Mouse (Mus musculus) heart, embryonic 14.5 days (tissue): ENCODE measurements around the gene Klhl10. TPM values are rescaled to one million over a fixed set of nuclear protein-coding genes. Genes with fewer than 3 reads are reported as not detected.

Source experiments
- ATAC-seq: fragments of 200-750 bp; cut with Nextera tagmentation; 2 replicates; pipeline ENCODE4 v1.8.0; 2017; ENCODE audit warnings: low read depth, moderate TSS enrichment; ENCODE audit not compliant: insufficient number of reproducible peaks, insufficient read depth, low FRiP score
- H3K27ac ChIP-seq, 2 experiments: fragments of 200-500 bp in 1 of 2; fragments of 300-500 bp in 1 of 2; sonication (generic) in 1 of 2; replicated peaks in 1 of 2; 2 replicates each; pipeline ENCODE4 v1.5.1; 2012 to 2014; ENCODE audit warnings: low read depth in 2 of 2, low read length in 2 of 2, control low read depth in 1 of 2, mild to moderate bottlenecking in 1 of 2, mixed read lengths in 1 of 2; ENCODE audit not compliant: control insufficient read depth in 1 of 2, insufficient read depth in 1 of 2
- H3K27me3 ChIP-seq: fragments of 300-500 bp; sonication (generic); 2 replicates; pipeline ENCODE4 v1.6.1; 2014; ENCODE audit warnings: mild to moderate bottlenecking, low read length, control low read depth; ENCODE audit not compliant: control insufficient read depth, insufficient read depth
- H3K36me3 ChIP-seq: fragments of 300-500 bp; sonication (generic); 2 replicates; pipeline ENCODE4 v1.6.1; 2014; ENCODE audit warnings: mild to moderate bottlenecking, control low read depth, low read length, mixed read lengths; ENCODE audit not compliant: control insufficient read depth, insufficient read depth
- H3K4me1 ChIP-seq, 2 experiments: fragments of 200-500 bp in 1 of 2; fragments of 300-500 bp in 1 of 2; sonication (generic) in 1 of 2; 2 replicates each; pipeline ENCODE4 v1.6.1; 2012 to 2014; ENCODE audit warnings: low read length in 2 of 2, control low read depth in 1 of 2, mixed read lengths in 1 of 2; ENCODE audit not compliant: control insufficient read depth in 2 of 2, insufficient read depth in 2 of 2
- H3K4me2 ChIP-seq: fragments of 300-500 bp; sonication (generic); 2 replicates; pipeline ENCODE4 v1.6.1; 2014; ENCODE audit warnings: mild to moderate bottlenecking, low read length
- H3K4me3 ChIP-seq, 2 experiments: fragments of 200-500 bp in 1 of 2; fragments of 300-500 bp in 1 of 2; sonication (generic) in 1 of 2; 2 replicates each; pipeline ENCODE4 v1.5.1; 2012 to 2014; ENCODE audit warnings: low read length in 2 of 2, mild to moderate bottlenecking in 2 of 2, control low read depth in 1 of 2, low read depth in 1 of 2, moderate library complexity in 1 of 2; ENCODE audit not compliant: control insufficient read depth in 1 of 2, insufficient read depth in 1 of 2
- H3K9ac ChIP-seq: fragments of 300-500 bp; sonication (generic); 2 replicates; pipeline ENCODE4 v1.6.1; 2014; ENCODE audit warnings: mild to moderate bottlenecking, low read length
- H3K9me3 ChIP-seq: fragments of 300-500 bp; sonication (generic); 2 replicates; pipeline ENCODE4 v1.6.1; 2016; ENCODE audit warnings: low read length, control low read depth; ENCODE audit not compliant: control insufficient read depth
- WGBS: fragments of 180-500 bp; shearing (Covaris S2); extraction: QIAGEN DNeasy Blood & Tissue Kit; methylation state at CpG from one replicate; pipeline ENCODE4 v1.1.7; 2014; 5-methylcytosine and 5-hydroxymethylcytosine counted together
- polyA plus RNA-seq: library from polyadenylated mRNA; unstranded; fragments of >200 nt; fragmentation: Nextera tagmentation; extraction: Ambion mirVana; gene quantifications from 2 replicates; pipeline ENCODE4 v1.2.1, GENCODE M21; 2014

The Klhl10 gene
- polyA plus RNA-seq, 1 experiment from 2014 or later = 0.36 TPM

DNA sequence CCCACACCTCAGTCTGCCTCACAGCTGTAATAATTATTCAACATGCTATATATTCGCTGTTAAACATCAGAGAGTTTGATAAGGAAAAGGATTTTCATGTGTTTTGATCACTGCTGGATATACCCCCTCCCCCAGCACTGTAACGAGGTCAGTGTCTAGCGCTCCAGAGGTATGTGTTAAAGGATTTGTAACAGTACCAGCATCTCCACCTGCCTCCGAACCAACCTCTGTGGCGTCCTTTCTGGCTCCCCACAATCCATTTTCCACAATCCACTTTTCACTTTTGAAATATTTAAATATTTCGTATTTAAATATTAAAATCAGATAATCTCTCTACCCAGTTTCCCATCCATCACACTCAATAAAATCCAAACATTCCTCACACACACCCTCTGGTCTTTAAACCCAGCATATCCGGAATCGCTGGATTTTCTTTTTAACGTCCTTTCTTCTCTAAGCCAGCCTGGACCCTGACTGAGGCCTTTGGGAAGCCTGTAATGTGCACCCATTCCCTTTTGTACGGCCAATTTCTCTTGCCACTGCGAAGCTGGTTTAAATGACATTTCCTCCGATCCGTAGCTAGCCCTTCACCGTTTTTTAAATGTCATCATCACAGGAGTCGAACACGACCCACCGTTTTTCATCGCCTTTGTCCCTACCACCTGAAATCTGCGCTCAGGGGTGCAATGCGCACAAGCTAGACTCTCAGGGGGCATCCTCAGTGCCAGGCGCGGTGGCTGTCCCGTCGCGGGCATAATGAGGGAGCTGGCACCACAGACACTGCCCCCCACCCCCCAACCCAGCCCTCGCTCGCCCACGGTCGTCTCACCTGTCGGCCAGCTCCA, 29.9 kb downstream of the Klhl10 start:
- 0 out of 2 replicates have a peak, but pooled peaks have one; percentile 20 for ATAC-seq
- Histone ChIP-seq H3K4me2 (peak overlapping the region; percentile 98), H3K4me1 (peaks cover 2 to 15% of the 10 kb centered on the region in 2 experiments; a peak in 2 of 4 replicates), H3K9me3 (no peaks in the 10 kb centered on the region), H3K27ac (peak overlapping the region in 1 of 2 experiments; percentile 78; a peak in 1 of 4 replicates), H3K27me3 (no peaks in the 10 kb centered on the region), H3K9ac (peak overlapping the region; percentile 98), H3K4me3 (peak overlapping the region; percentile 88 to 90), H3K36me3 (peaks cover 13% of the 10 kb centered on the region)
- WGBS = 4% methylated on average over 30 of the region's 30 CpGs

DNA sequence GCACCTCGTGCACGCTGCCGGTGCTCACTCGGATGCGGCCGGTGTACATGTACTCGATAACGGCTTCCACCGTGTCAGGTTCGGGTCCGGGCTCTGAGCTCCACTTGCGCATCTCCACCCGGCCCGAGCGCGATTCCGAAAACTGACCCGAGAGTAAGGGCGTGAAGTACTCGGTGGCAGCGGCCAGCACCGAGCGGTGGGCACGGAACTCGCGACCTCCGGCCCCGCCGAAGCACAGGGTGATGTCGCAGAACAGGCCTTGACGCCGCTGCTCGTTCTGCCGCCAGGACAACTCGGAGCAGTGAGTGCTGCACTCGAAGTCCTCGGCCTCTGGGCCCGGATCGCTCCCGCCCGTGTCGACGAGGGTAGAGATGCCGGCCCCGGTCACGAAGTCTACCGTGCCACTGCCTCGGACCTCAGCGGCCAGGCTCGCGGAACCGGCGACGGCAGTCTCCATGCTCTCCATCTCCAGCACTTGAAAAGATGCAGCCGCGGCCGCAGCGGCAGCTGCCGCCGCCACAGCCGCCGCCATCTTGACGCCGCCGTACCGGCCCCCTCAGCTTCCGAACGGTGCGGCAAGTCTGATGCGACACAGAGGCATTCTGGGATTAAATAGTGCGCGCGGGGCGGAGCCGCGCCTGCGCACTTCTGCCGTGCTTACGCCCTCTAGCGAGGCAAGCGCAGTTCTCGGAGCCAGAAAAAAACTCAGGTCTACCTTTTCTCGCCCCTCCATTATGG, 30.6 kb downstream of the Klhl10 start, which contains the start of gene Klhl11:
Klhl11 (minus strand) TSS at position 545 of the 738 bp plus-strand sequence.
- Histone ChIP-seq H3K36me3 (peaks cover 21% of the 10 kb centered on the region), H3K4me3 (peak within 1 kb of the TSS; percentile 88 to 90), H3K4me2 (peak within 1 kb of the TSS; percentile 98), H3K9ac (peak within 1 kb of the TSS; percentile 98), H3K27ac (peak within 1 kb of the TSS; percentile 73 to 78), H3K9me3 (no peaks in the 10 kb centered on the region), H3K27me3 (no peaks in the 10 kb centered on the region), H3K4me1 (peaks cover 2 to 15% of the 10 kb centered on the region in 2 experiments; a peak in 2 of 4 replicates)
- WGBS = under 1% methylated on average over 83 of the region's 83 CpGs
- peak; percentile 79 for ATAC-seq

DNA sequence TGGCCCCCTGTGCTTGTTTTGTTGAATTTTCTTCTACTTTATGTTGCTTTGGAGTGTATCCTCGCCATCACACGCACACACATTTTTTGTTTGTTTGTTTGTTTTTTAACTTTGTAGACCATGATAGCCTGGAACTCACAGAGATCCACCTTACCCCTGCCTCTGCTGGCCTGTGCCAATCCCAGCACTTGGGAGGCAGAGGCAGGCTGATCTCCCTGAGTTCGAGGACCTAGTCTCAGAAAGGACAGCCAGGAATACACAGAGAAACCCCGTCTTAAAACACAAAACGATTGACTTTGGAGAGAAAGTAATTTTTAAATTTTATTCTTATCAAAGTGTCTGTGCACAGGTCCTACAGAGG, 31.2 kb downstream of the Klhl10 start:
- Histone ChIP-seq H3K36me3 (peaks cover 24% of the 10 kb centered on the region), H3K9ac (no peak overlapping the region), H3K4me2 (peak overlapping the region; percentile 26; the same call in 1 of the 2 replicates), H3K4me1 (peaks cover 2 to 15% of the 10 kb centered on the region in 2 experiments; a peak in 2 of 4 replicates), H3K9me3 (no peaks in the 10 kb centered on the region), H3K27ac (peak overlapping the region in 1 of 2 experiments; percentile 10; a peak in 1 of 4 replicates), H3K27me3 (no peaks in the 10 kb centered on the region), H3K4me3 (peak overlapping the region in 1 of 2 experiments; percentile 90; a peak in 1 of 4 replicates)
- WGBS = 27% methylated on average over 5 of the region's 5 CpGs
- ATAC-seq = peak; percentile 20; the same call in 1 of the 2 replicates

DNA sequence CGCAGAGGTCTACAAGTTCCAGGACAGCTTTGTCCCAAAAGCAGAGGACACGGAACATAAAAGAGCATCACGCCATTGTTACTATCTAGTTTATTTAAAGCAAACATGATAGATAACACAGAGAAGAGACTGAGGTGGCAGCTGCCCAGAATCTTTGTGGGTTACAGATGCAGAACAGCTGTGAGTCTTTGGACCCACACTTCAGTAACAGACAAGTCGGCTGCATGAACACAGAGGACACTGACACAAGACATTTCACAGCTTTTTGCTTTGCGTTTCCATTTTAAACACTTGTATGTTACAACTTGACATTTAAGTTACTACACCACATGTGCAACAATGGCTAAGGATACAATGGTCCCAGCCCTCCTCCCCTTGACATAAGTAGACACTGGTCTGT, 34.6 kb downstream of the Klhl10 start:
- Histone ChIP-seq H3K9ac (no peak overlapping the region), H3K4me1 (peaks cover 0 to 3% of the 10 kb centered on the region in 2 experiments; a peak in 1 of 4 replicates), H3K27ac (no peak overlapping the region), H3K9me3 (no peaks in the 10 kb centered on the region), H3K4me3 (no peak overlapping the region), H3K27me3 (no peaks in the 10 kb centered on the region), H3K36me3 (peaks cover 53% of the 10 kb centered on the region), H3K4me2 (no peak overlapping the region)
- WGBS = 82% methylated on average over 5 of the region's 5 CpGs
- no peak for ATAC-seq

DNA sequence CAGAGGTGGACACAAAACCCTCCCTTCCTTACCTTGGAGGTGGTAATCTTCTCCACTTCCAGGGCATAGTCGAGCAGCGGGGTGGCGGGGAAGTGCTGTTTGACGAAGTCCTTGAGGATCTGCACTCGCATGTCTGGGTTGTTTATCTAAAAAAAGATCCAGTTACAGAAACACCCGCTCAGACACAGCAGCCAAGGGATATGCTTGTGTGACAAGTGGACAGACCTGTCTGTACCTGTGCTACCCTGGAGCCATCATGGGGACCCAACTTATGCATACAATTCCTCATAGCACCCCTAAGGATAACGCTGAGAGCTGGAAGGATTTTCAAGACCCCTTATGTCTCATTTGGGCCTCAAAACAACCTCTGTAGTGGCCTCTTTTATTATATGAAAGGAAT, 37.4 kb downstream of the Klhl10 start:
- Histone ChIP-seq H3K9me3 (no peaks in the 10 kb centered on the region), H3K27me3 (no peaks in the 10 kb centered on the region), H3K4me2 (no peak overlapping the region), H3K27ac (no peak overlapping the region), H3K36me3 (peaks cover 81% of the 10 kb centered on the region), H3K4me1 (no peaks in the 10 kb centered on the region), H3K9ac (no peak overlapping the region), H3K4me3 (no peak overlapping the region)
- WGBS = 63% methylated on average over 7 of the region's 7 CpGs
- ATAC-seq = no peak

DNA sequence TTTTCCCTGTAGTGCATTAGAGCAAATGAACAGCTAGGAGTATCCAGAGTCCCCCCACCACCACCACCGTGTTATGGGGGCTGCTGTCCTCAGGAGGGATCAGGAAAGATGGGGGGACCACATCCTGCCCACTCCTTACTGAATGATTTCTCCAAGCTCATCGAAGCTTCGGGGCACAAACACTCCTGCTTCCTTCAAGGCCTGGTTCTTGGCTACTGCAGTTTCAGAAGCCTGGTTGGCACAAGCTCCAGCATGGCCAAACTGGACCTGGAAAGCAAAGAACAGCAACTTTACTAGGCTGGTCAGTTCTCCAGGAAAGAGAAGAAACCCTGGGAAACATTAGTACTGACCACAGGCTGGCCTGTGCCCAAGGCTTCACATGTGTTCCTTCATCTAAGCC, 42.7 kb downstream of the Klhl10 start:
- H3K9ac ChIP-seq = no peak overlapping the region
- H3K9me3 ChIP-seq = no peaks in the 10 kb centered on the region
- no peaks in the 10 kb centered on the region for H3K27me3 ChIP-seq
- peaks cover 89% of the 10 kb centered on the region for H3K36me3 ChIP-seq
- no peak overlapping the region for H3K4me3 ChIP-seq
- no peak overlapping the region for H3K4me2 ChIP-seq
- ATAC-seq = no peak
- no peak overlapping the region for H3K27ac ChIP-seq
- 97% methylated on average over 3 of the region's 3 CpGs for WGBS
- H3K4me1 ChIP-seq = no peaks in the 10 kb centered on the region

DNA sequence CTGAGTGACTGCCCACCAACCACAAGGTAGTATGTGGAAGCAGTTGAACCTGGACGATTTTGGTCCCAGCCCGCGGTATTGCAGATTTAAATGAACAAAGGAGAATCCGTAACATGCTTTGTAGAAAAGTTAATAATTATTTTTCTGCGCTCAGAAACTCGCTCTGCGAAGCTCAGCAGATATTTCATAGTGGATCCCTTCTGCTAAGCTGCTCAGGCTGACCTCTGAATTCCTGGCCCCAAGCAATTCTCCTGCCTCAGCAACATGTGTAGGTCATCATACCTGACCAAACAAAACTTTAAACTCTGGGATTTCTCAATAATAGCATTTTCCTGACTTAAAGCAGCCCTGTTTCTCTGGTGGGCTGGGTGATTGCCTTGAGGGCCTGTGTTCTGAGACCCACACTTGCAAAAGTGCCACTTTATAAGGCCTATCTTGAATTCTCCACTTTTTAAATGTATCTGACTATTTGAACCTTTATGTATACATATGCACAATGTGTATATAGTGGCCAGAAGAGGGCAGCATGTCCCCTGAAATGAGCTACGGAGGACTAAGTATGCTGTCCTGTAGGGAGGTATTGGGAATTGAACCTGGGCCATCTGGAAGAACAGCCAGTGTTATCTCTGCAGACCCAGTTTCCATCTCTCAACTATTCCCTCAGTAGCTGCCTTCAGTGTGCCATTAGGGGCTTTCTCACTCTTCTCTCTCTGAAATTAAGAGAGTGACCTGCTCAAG, 44.3 kb downstream of the Klhl10 start:
- H3K27ac ChIP-seq = no peak overlapping the region
- no peak for ATAC-seq

More for the DNA sequence above, 44.3 kb downstream of the Klhl10 start:
- H3K4me1 ChIP-seq = no peaks in the 10 kb centered on the region
- H3K27me3 ChIP-seq = no peaks in the 10 kb centered on the region
- 86% methylated on average over 8 of the region's 8 CpGs for WGBS
- no peaks in the 10 kb centered on the region for H3K9me3 ChIP-seq
- H3K36me3 ChIP-seq = peaks cover 89% of the 10 kb centered on the region
- H3K4me2 ChIP-seq = no peak overlapping the region
- H3K9ac ChIP-seq = no peak overlapping the region
- no peak overlapping the region for H3K4me3 ChIP-seq
